Mouse (Mus musculus) spleen, adult 2 months (tissue): ENCODE results near the gene Maob. TPM values are rescaled to one million over a fixed set of nuclear protein-coding genes. Genes with fewer than 3 reads are reported as not detected.

Source experiments
- DNase-seq, 2 experiments: peaks; one replicate each; pipeline versions ENCODE4 v3.0.0 to v3.0.0-alpha.2; 2012 to 2021; ENCODE audit warnings: low spot score in 2 of 2, low read depth in 1 of 2
- H3K27ac ChIP-seq: fragments of 200-500 bp; 2 replicates; pipeline ENCODE4 v1.5.1; 2012; ENCODE audit warnings: low read length, inconsistent platforms; ENCODE audit not compliant: insufficient read depth
- H3K27me3 ChIP-seq: fragments of 200-500 bp; 2 replicates; pipeline ENCODE4 v1.6.1; 2012; ENCODE audit warnings: mild to moderate bottlenecking, moderate library complexity, low read length, inconsistent platforms; ENCODE audit not compliant: control insufficient read depth, insufficient read depth
- H3K36me3 ChIP-seq: fragments of 200-500 bp; 2 replicates; pipeline ENCODE4 v1.6.1; 2012; ENCODE audit warnings: mild to moderate bottlenecking, low read length, inconsistent platforms; ENCODE audit not compliant: control insufficient read depth, insufficient read depth
- H3K4me1 ChIP-seq: fragments of 200-500 bp; 2 replicates; pipeline ENCODE4 v1.6.1; 2011; ENCODE audit warnings: inconsistent platforms; ENCODE audit not compliant: control insufficient read depth, insufficient read depth, insufficient read length
- H3K4me3 ChIP-seq: fragments of 200-500 bp; 2 replicates; pipeline ENCODE4 v1.5.1; 2011; ENCODE audit warnings: mild to moderate bottlenecking, inconsistent platforms; ENCODE audit not compliant: insufficient read depth, insufficient read length; ENCODE audit errors: extremely low read depth
- CTCF ChIP-seq: fragments of 200-500 bp; IDR thresholded peaks from 2 replicates; pipeline ENCODE4 v1.5.1; 2011; ENCODE audit warnings: mild to moderate bottlenecking, inconsistent platforms; ENCODE audit not compliant: insufficient read depth, insufficient read length, insufficient replicate concordance; ENCODE audit errors: extremely low read depth
- POLR2A ChIP-seq: fragments of 200-500 bp; IDR thresholded peaks from 2 replicates; pipeline ENCODE4 v1.6.1; 2011; ENCODE audit warnings: low read depth, low read length, inconsistent platforms
- WGBS: fragments of 180-500 bp; shearing (Covaris S2); methylation state at CpG from one replicate; pipeline ENCODE4 v1.1.7; 2018; 5-methylcytosine and 5-hydroxymethylcytosine counted together
- polyA plus RNA-seq: library from polyadenylated mRNA; depleted of rRNA; stranded (reverse); fragments of >200 nt; gene quantifications from 2 replicates; pipeline ENCODE4 v1.2.3, GENCODE M21; 2012; rRNA removed

Maob gene
- polyA plus RNA-seq, 1 experiment = 0.16 TPM

GRCm38 (mm10) chrX:16714033-16714432 is 103.1 kb downstream of the Maob start:
- no peak overlapping the region for H3K27ac ChIP-seq

GRCm38 (mm10) chrX:16706094-16706493 is 111.1 kb downstream of the Maob start:
- no peak for TF ChIP-seq CTCF
- TF ChIP-seq POLR2A = no peak
- Histone ChIP-seq H3K27me3 (no peaks in the 10 kb centered on the region), H3K36me3 (no peaks in the 10 kb centered on the region), H3K4me3 (no peak overlapping the region), H3K27ac (no peak overlapping the region), H3K4me1 (no peaks in the 10 kb centered on the region)
- DNase-seq = no peak
- 76% methylated on average over 1 of the region's 1 CpGs for WGBS

More at GRCm38 (mm10) chrX:16714033-16714432, 103.1 kb downstream of the Maob start:
- no peaks in the 10 kb centered on the region for H3K36me3 ChIP-seq
- no peak for TF ChIP-seq CTCF
- TF ChIP-seq POLR2A = no peak
- H3K4me3 ChIP-seq = no peak overlapping the region
- H3K4me1 ChIP-seq = no peaks in the 10 kb centered on the region
- no peak for DNase-seq
- H3K27me3 ChIP-seq = no peaks in the 10 kb centered on the region
- 70% methylated on average over 1 of the region's 1 CpGs for WGBS

Other genes with a start within 250 kb of the Maob start
- 0.28 and 0.29 TPM in 2 replicates for gene Maoa, start 197.7 kb downstream of the Maob start, polyA plus RNA-seq
- not detected in 2 replicates for gene Ndp, start 94.4 kb upstream of the Maob start, polyA plus RNA-seq